Mouse (Mus musculus) kidney, embryonic 14.5 days (tissue): Measurements from ENCODE around the gene Asic2. TPM values are rescaled to one million over a fixed set of nuclear protein-coding genes. Genes with fewer than 3 reads are reported as not detected.

ENCODE experiments used
- ATAC-seq: fragments of 200-750 bp; cut with Nextera tagmentation; 2 replicates; pipeline ENCODE4 v1.8.0; 2017; ENCODE audit warnings: moderate number of reproducible peaks, mild to moderate bottlenecking, moderate TSS enrichment, moderate library complexity; ENCODE audit not compliant: low FRiP score, low TSS enrichment
- H3K27ac ChIP-seq: fragments of 300-500 bp; sonication (generic); 2 replicates; pipeline ENCODE4 v1.5.1; 2014; ENCODE audit warnings: low read depth, mild to moderate bottlenecking, low read length, moderate library complexity, mixed read lengths
- H3K27me3 ChIP-seq: fragments of 300-500 bp; sonication (generic); 2 replicates; pipeline ENCODE4 v1.6.1; 2014; ENCODE audit warnings: mild to moderate bottlenecking, low read length; ENCODE audit not compliant: control insufficient read depth, insufficient read depth
- H3K36me3 ChIP-seq: fragments of 300-500 bp; sonication (generic); 2 replicates; pipeline ENCODE4 v1.6.1; 2014; ENCODE audit warnings: low read length, mixed read lengths; ENCODE audit not compliant: control insufficient read depth, insufficient read depth
- H3K4me1 ChIP-seq: fragments of 300-500 bp; sonication (generic); 2 replicates; pipeline ENCODE4 v1.6.1; 2014; ENCODE audit warnings: low read length, mixed read lengths; ENCODE audit not compliant: control insufficient read depth, insufficient read depth
- H3K4me2 ChIP-seq: fragments of 300-500 bp; sonication (generic); replicated peaks from 2 replicates; pipeline ENCODE4 v1.6.1; 2014; ENCODE audit warnings: low read depth, mild to moderate bottlenecking, low read length
- H3K4me3 ChIP-seq: fragments of 300-500 bp; sonication (generic); 2 replicates; pipeline ENCODE4 v1.5.1; 2014; ENCODE audit warnings: mild to moderate bottlenecking, low read length
- H3K9ac ChIP-seq: fragments of 300-500 bp; sonication (generic); 2 replicates; pipeline ENCODE4 v1.6.1; 2014; ENCODE audit warnings: low read depth, mild to moderate bottlenecking, low read length, moderate library complexity
- H3K9me3 ChIP-seq: fragments of 300-500 bp; sonication (generic); 2 replicates; pipeline ENCODE4 v1.6.1; 2016; ENCODE audit warnings: low read length; ENCODE audit not compliant: control insufficient read depth
- WGBS: fragments of 180-500 bp; shearing (Covaris S2); extraction: QIAGEN DNeasy Blood & Tissue Kit; methylation state at CpG from one replicate; pipeline ENCODE4 v1.1.7; 2014; 5-methylcytosine and 5-hydroxymethylcytosine counted together
- polyA plus RNA-seq: library from polyadenylated mRNA; unstranded; fragments of >200 nt; fragmentation: Nextera tagmentation; extraction: Ambion mirVana; gene quantifications from 2 replicates; pipeline ENCODE4 v1.2.1, GENCODE M21; 2014

Gene Asic2
- polyA plus RNA-seq, 1 experiment from 2014 or later, result 3.4 TPM

- no peak overlapping the region for H3K4me3 ChIP-seq
- no peak for ATAC-seq
- H3K36me3 ChIP-seq, result no peaks in the 10 kb centered on the region
- no peak overlapping the region for H3K27ac ChIP-seq
- H3K9me3 ChIP-seq, result no peaks in the 10 kb centered on the region
- H3K27me3 ChIP-seq, result no peaks in the 10 kb centered on the region
- no peak overlapping the region for H3K9ac ChIP-seq
- 86% methylated on average over 1 of the region's 1 CpGs for WGBS
- H3K4me2 ChIP-seq, result no peak overlapping the region
- H3K4me1 ChIP-seq, result no peaks in the 10 kb centered on the region
Measured at GRCm38 (mm10) chr11:81522927-81523326, 445.3 kb downstream of the Asic2 start.

GRCm38 (mm10) chr11:81521881-81522280 lies 446.4 kb downstream of the Asic2 start:
- Histone ChIP-seq H3K9ac (no peak overlapping the region), H3K9me3 (no peaks in the 10 kb centered on the region), H3K4me3 (no peak overlapping the region), H3K4me1 (no peaks in the 10 kb centered on the region), H3K36me3 (no peaks in the 10 kb centered on the region), H3K27ac (no peak overlapping the region), H3K4me2 (no peak overlapping the region), H3K27me3 (no peaks in the 10 kb centered on the region)
- 92% methylated on average over 4 of the region's 4 CpGs for WGBS
- ATAC-seq, result no peak

- no peak overlapping the region for H3K4me3 ChIP-seq
- H3K9me3 ChIP-seq, result no peaks in the 10 kb centered on the region
- H3K36me3 ChIP-seq, result no peaks in the 10 kb centered on the region
- no peaks in the 10 kb centered on the region for H3K4me1 ChIP-seq
- H3K4me2 ChIP-seq, result no peak overlapping the region
- no peaks in the 10 kb centered on the region for H3K27me3 ChIP-seq
- H3K9ac ChIP-seq, result no peak overlapping the region
- ATAC-seq, result no peak
- no peak overlapping the region for H3K27ac ChIP-seq
- WGBS, result 37% methylated on average over 14 of the region's 14 CpGs
Measured at GRCm38 (mm10) chr11:81518001-81518955, 450.0 kb downstream of the Asic2 start.

GRCm38 (mm10) chr11:81515754-81516153 lies 452.5 kb downstream of the Asic2 start:
- Histone ChIP-seq H3K27me3 (no peaks in the 10 kb centered on the region), H3K4me1 (no peaks in the 10 kb centered on the region), H3K9ac (no peak overlapping the region), H3K4me2 (no peak overlapping the region), H3K4me3 (no peak overlapping the region), H3K9me3 (no peaks in the 10 kb centered on the region), H3K27ac (no peak overlapping the region), H3K36me3 (no peaks in the 10 kb centered on the region)
- 84% methylated on average over 3 of the region's 3 CpGs for WGBS
- no peak for ATAC-seq

- WGBS, result 86% methylated on average over 10 of the region's 10 CpGs
- H3K4me1 ChIP-seq, result no peaks in the 10 kb centered on the region
- no peaks in the 10 kb centered on the region for H3K36me3 ChIP-seq
- no peaks in the 10 kb centered on the region for H3K9me3 ChIP-seq
- H3K4me2 ChIP-seq, result no peak overlapping the region
- H3K9ac ChIP-seq, result no peak overlapping the region
- no peak for ATAC-seq
- H3K27me3 ChIP-seq, result no peaks in the 10 kb centered on the region
- no peak overlapping the region for H3K4me3 ChIP-seq
- no peak overlapping the region for H3K27ac ChIP-seq
Measured at GRCm38 (mm10) chr11:81512434-81512833, 455.8 kb downstream of the Asic2 start.

- H3K9me3 ChIP-seq, result no peaks in the 10 kb centered on the region
- H3K9ac ChIP-seq, result no peak overlapping the region
- WGBS, result 59% methylated on average over 4 of the region's 4 CpGs
- no peak for ATAC-seq
- H3K4me3 ChIP-seq, result no peak overlapping the region
- H3K4me1 ChIP-seq, result no peaks in the 10 kb centered on the region
- H3K4me2 ChIP-seq, result no peak overlapping the region
- no peaks in the 10 kb centered on the region for H3K27me3 ChIP-seq
- no peak overlapping the region for H3K27ac ChIP-seq
- H3K36me3 ChIP-seq, result no peaks in the 10 kb centered on the region
Measured at GRCm38 (mm10) chr11:81511401-81511800, 456.9 kb downstream of the Asic2 start.

GRCm38 (mm10) chr11:81508385-81509233 lies 459.6 kb downstream of the Asic2 start:
- Histone ChIP-seq H3K27ac (no peak overlapping the region), H3K4me2 (no peak overlapping the region), H3K9me3 (no peaks in the 10 kb centered on the region), H3K27me3 (no peaks in the 10 kb centered on the region), H3K9ac (no peak overlapping the region), H3K4me1 (no peaks in the 10 kb centered on the region), H3K36me3 (no peaks in the 10 kb centered on the region), H3K4me3 (no peak overlapping the region)
- 45% methylated on average over 8 of the region's 8 CpGs for WGBS
- no peak for ATAC-seq

- no peaks in the 10 kb centered on the region for H3K4me1 ChIP-seq
- no peak overlapping the region for H3K9ac ChIP-seq
- 81% methylated on average over 8 of the region's 8 CpGs for WGBS
- no peak for ATAC-seq
- H3K9me3 ChIP-seq, result no peaks in the 10 kb centered on the region
- H3K36me3 ChIP-seq, result no peaks in the 10 kb centered on the region
- H3K4me3 ChIP-seq, result no peak overlapping the region
- H3K4me2 ChIP-seq, result no peak overlapping the region
- H3K27ac ChIP-seq, result no peak overlapping the region
- H3K27me3 ChIP-seq, result no peaks in the 10 kb centered on the region
Measured at GRCm38 (mm10) chr11:81504791-81505430, 463.3 kb downstream of the Asic2 start.
